Mouse (Mus musculus): Measurements from ENCODE around the gene Fmo2. TPM values are rescaled to one million over a fixed set of nuclear protein-coding genes. Genes with fewer than 3 reads are reported as not detected.

Fmo2 gene
- total and polyA plus RNA-seq, 3 experiments: not detected

GRCm38 (mm10) chr1:162834342-162834741 is 64.2 kb downstream of the Fmo2 start:
- H3K27me3 ChIP-seq (ENCODE audit: control insufficient read depth in 1 of 2, insufficient read depth in 2 of 2, low read length in 2 of 2): no peaks in the 10 kb centered on the region; a peak in 2 of 4 replicates
- no peak overlapping the region for H3K4me3 ChIP-seq (ENCODE audit: control insufficient read depth in 1 of 2, insufficient read depth in 1 of 2, low read depth in 2 of 2, low read length in 2 of 2)
- no peak for TF ChIP-seq ZMIZ1 (IDR thresholded peaks at IDR 0.05; ENCODE audit: low read depth, low read length)
- H3K79me2 ChIP-seq (ENCODE audit: control insufficient read depth, insufficient read depth, low read length, poor library complexity): no peaks in the 10 kb centered on the region
- no peak for DNase-seq (ENCODE audit: low read depth, low spot score)
- H3K27ac ChIP-seq (ENCODE audit: control insufficient read depth, low read depth, low read length): no peak overlapping the region
- H3K36me3 ChIP-seq (ENCODE audit: control insufficient read depth in 1 of 2, insufficient read depth in 2 of 2, low read length in 2 of 2): no peaks in the 10 kb centered on the region
- H3K9ac ChIP-seq (ENCODE audit: control insufficient read depth, low read depth, low read length, poor library complexity, severe bottlenecking): no peak overlapping the region
- no peaks in the 10 kb centered on the region for H3K9me3 ChIP-seq (replicated peaks; ENCODE audit: insufficient read depth, low read length)
- H3K4me1 ChIP-seq (ENCODE audit: control insufficient read depth in 1 of 2, insufficient read depth in 2 of 2, low read length in 2 of 2): no peaks in the 10 kb centered on the region

GRCm38 (mm10) chr1:162832574-162832953 is 66.0 kb downstream of the Fmo2 start:
- no peak overlapping the region for H3K4me3 ChIP-seq (ENCODE audit: control insufficient read depth in 1 of 2, insufficient read depth in 1 of 2, low read depth in 2 of 2, low read length in 2 of 2)
- H3K27ac ChIP-seq (ENCODE audit: control insufficient read depth, low read depth, low read length): no peak overlapping the region
- no peaks in the 10 kb centered on the region for H3K4me1 ChIP-seq (ENCODE audit: control insufficient read depth in 1 of 2, insufficient read depth in 2 of 2, low read length in 2 of 2)
- DNase-seq (ENCODE audit: low read depth, low spot score): no peak
- H3K27me3 ChIP-seq (ENCODE audit: control insufficient read depth in 1 of 2, insufficient read depth in 2 of 2, low read length in 2 of 2): no peaks in the 10 kb centered on the region; a peak in 2 of 4 replicates
- H3K79me2 ChIP-seq (ENCODE audit: control insufficient read depth, insufficient read depth, low read length, poor library complexity): no peaks in the 10 kb centered on the region
- H3K36me3 ChIP-seq (ENCODE audit: control insufficient read depth in 1 of 2, insufficient read depth in 2 of 2, low read length in 2 of 2): no peaks in the 10 kb centered on the region
- H3K9ac ChIP-seq (ENCODE audit: control insufficient read depth, low read depth, low read length, poor library complexity, severe bottlenecking): no peak overlapping the region
- H3K9me3 ChIP-seq (replicated peaks; ENCODE audit: insufficient read depth, low read length): no peaks in the 10 kb centered on the region
- no peak for TF ChIP-seq POLR2AphosphoS2 (IDR thresholded peaks at IDR 0.05; ENCODE audit: low read length)
- TF ChIP-seq MAX (IDR thresholded peaks at IDR 0.05; ENCODE audit: low read length): no peak
- TF ChIP-seq NRF1 (IDR thresholded peaks at IDR 0.05; ENCODE audit: insufficient read depth, low read depth, low read length, poor library complexity, severe bottlenecking): no peak
- TF ChIP-seq MEF2A (IDR thresholded peaks at IDR 0.05; ENCODE audit: extremely low read depth, insufficient replicate concordance, low read depth, low read length, poor library complexity, severe bottlenecking): no peak
- TF ChIP-seq ZNF384 (IDR thresholded peaks at IDR 0.05; ENCODE audit: low read depth, low read length): no peak
- no peak for TF ChIP-seq HCFC1 (IDR thresholded peaks at IDR 0.05; ENCODE audit: low read depth, low read length)
- no peak for TF ChIP-seq POLR2A (IDR thresholded peaks at IDR 0.05; ENCODE audit: control insufficient read depth in 1 of 2, insufficient read depth in 1 of 2, low read depth in 1 of 2, low read length in 2 of 2, poor library complexity in 1 of 2)
- no peak for TF ChIP-seq ZC3H11A (IDR thresholded peaks at IDR 0.05; ENCODE audit: low read depth, low read length)
- no peak for TF ChIP-seq ZKSCAN1 (IDR thresholded peaks at IDR 0.05; ENCODE audit: low read depth, low read length)
- no peak for TF ChIP-seq JUND (IDR thresholded peaks at IDR 0.05; ENCODE audit: low read depth, low read length)
- no peak for TF ChIP-seq SMC3 (IDR thresholded peaks at IDR 0.05; ENCODE audit: low read depth, low read length)

GRCm38 (mm10) chr1:162831838-162832573 is 66.5 kb downstream of the Fmo2 start:
- TF ChIP-seq MAZ (IDR thresholded peaks at IDR 0.05; ENCODE audit: low read depth, low read length) (no peak), GABPA (IDR thresholded peaks at IDR 0.05; ENCODE audit: low read depth, low read length) (no peak), POLR2AphosphoS2 (IDR thresholded peaks at IDR 0.05; ENCODE audit: low read length) (no peak), NELFE (IDR thresholded peaks at IDR 0.05; ENCODE audit: low read depth, low read length) (no peak), MXI1 (IDR thresholded peaks at IDR 0.05; ENCODE audit: low read depth, low read length) (no peak), POLR2A (IDR thresholded peaks at IDR 0.05; ENCODE audit: control insufficient read depth in 1 of 2, insufficient read depth in 1 of 2, low read depth in 1 of 2, low read length in 2 of 2, poor library complexity in 1 of 2) (no peak), CHD2 (IDR thresholded peaks at IDR 0.05; ENCODE audit: low read length) (no peak), MYB (IDR thresholded peaks at IDR 0.05; ENCODE audit: low read depth, low read length) (no peak), BHLHE40 (IDR thresholded peaks at IDR 0.05; ENCODE audit: borderline replicate concordance, low read depth, low read length) (no peak), RAD21 (IDR thresholded peaks at IDR 0.05; ENCODE audit: low read depth, low read length) (no peak)
- Histone ChIP-seq H3K79me2 (ENCODE audit: control insufficient read depth, insufficient read depth, low read length, poor library complexity) (no peaks in the 10 kb centered on the region), H3K4me1 (ENCODE audit: control insufficient read depth in 1 of 2, insufficient read depth in 2 of 2, low read length in 2 of 2) (no peaks in the 10 kb centered on the region), H3K9me3 (replicated peaks; ENCODE audit: insufficient read depth, low read length) (no peaks in the 10 kb centered on the region), H3K27me3 (ENCODE audit: control insufficient read depth in 1 of 2, insufficient read depth in 2 of 2, low read length in 2 of 2) (no peaks in the 10 kb centered on the region; a peak in 2 of 4 replicates), H3K9ac (ENCODE audit: control insufficient read depth, low read depth, low read length, poor library complexity, severe bottlenecking) (no peak overlapping the region), H3K36me3 (ENCODE audit: control insufficient read depth in 1 of 2, insufficient read depth in 2 of 2, low read length in 2 of 2) (no peaks in the 10 kb centered on the region), H3K27ac (ENCODE audit: control insufficient read depth, low read depth, low read length) (no peak overlapping the region), H3K4me3 (ENCODE audit: control insufficient read depth in 1 of 2, insufficient read depth in 1 of 2, low read depth in 2 of 2, low read length in 2 of 2) (no peak overlapping the region)
- DNase-seq (ENCODE audit: low read depth, low spot score): no peak

Measured in MEL (cell line).